13 mouse cellular contexts compared by ENCODE assay signal in genomic region chr10:42192951-42193350, GRCm38 (mm10).
DNase-seq lines count a peak whose midpoint lies in the region; ATAC-seq lines count a peak whose summit lies in the region.
"Had no signal": no experiment of that assay in that cellular context is flagged by ENCODE, and none has a peak within 500 bp of the region (broad histone marks: within the 10 kb centered on the region; RNA-seq: fewer than 3 reads in every experiment).

No protein-coding gene starts in this region.

- 0 out of 2 replicates have a peak, but pooled peaks have one; percentile 10 for ATAC-seq in megakaryocyte, adult 5-6 weeks (ENCODE audit: poor library complexity, severe bottlenecking)
- ATAC-seq: forebrain, embryonic 13.5 days had no signal

- intact Hi-C loops in heart, postnatal 25 days (cut with DNase I): loop anchor here (5.0 kb wide), 1 partner anchor 79 kb away; no protein-coding TSS in a partner anchor

- DNase-seq in retina, postnatal 1 day: peak; percentile 27
- no peak for DNase-seq in retina, embryonic 14.5 days (ENCODE audit: low spot score)
- peak; percentile 28 for DNase-seq in T-cell, adult 2 months (ENCODE audit: low spot score)
- DNase-seq in thymus, postnatal 4 days: peak; percentile 36
- DNase-seq in right cerebral cortex, postnatal 14 days: no peak
- DNase-seq in heart, postnatal 25 days (ENCODE audit: low spot score): no peak
- DNase-seq in layer of hippocampus, postnatal 14 days (ENCODE audit: low spot score in 2 of 2): no peak
- DNase-seq: adrenal gland, adult 2 months; cerebellum, postnatal 10 days; heart, postnatal 36 days; layer of hippocampus, adult 9-11 months had no signal

Comparison
In these comparisons a context has a peak if more than half of its experiments do, and no peak if none do; other contexts are left out.
1. DNase-seq: peak in retina, postnatal 1 day (single experiment), T-cell, adult 2 months (single experiment) and thymus, postnatal 4 days (single experiment); none in retina, embryonic 14.5 days (single experiment), right cerebral cortex, postnatal 14 days (single experiment), heart, postnatal 25 days (single experiment) and layer of hippocampus, postnatal 14 days (0 of 2).